Mouse (Mus musculus) CH12.LX (cell line): ENCODE measurements around the gene Ager.

Experiments used
- CHD1 ChIP-seq: IDR thresholded peaks from 2 replicates; pipeline ENCODE4 v1.6.1; 2012; ENCODE audit warnings: low read depth, low read length, improper control_type of control experiment, inconsistent platforms
- CTCF ChIP-seq, 2 experiments: IDR thresholded peaks in 1 of 2; conservative IDR thresholded peaks in 1 of 2; 2 replicates each; pipeline ENCODE4 v1.5.1; 2011 to 2012; ENCODE audit warnings: low read depth in 2 of 2, low read length in 2 of 2, improper control_type of control experiment in 1 of 2, inconsistent platforms in 1 of 2, mild to moderate bottlenecking in 1 of 2, moderate library complexity in 1 of 2
- EP300 ChIP-seq: IDR thresholded peaks from 2 replicates; pipeline ENCODE4 v1.6.1; 2011; ENCODE audit warnings: low read length, improper control_type of control experiment
- ETS1 ChIP-seq: conservative IDR thresholded peaks from 2 replicates; pipeline ENCODE4 v1.6.1; 2012; ENCODE audit warnings: low read depth, mild to moderate bottlenecking, inconsistent platforms, low read length, improper control_type of control experiment, moderate library complexity
- MAX ChIP-seq: IDR thresholded peaks from 2 replicates; pipeline ENCODE4 v1.6.1; 2011; ENCODE audit warnings: low read length, improper control_type of control experiment
- MEF2A ChIP-seq: IDR thresholded peaks from 2 replicates; pipeline ENCODE4 v1.6.1; 2014; ENCODE audit warnings: low read depth, mild to moderate bottlenecking, inconsistent platforms, low read length, improper control_type of control experiment, borderline replicate concordance
- MXI1 ChIP-seq: IDR thresholded peaks from 2 replicates; pipeline ENCODE4 v1.6.1; 2011; ENCODE audit warnings: mild to moderate bottlenecking, low read depth, low read length, improper control_type of control experiment
- NELFE ChIP-seq: IDR thresholded peaks from 2 replicates; pipeline ENCODE4 v1.6.1; 2011; ENCODE audit warnings: low read depth, low read length, improper control_type of control experiment
- POLR2A ChIP-seq: IDR thresholded peaks from 2 replicates; pipeline ENCODE4 v1.6.1; 2011; ENCODE audit warnings: low read depth, mild to moderate bottlenecking, improper control_type of control experiment, low read length
- POLR2AphosphoS2 ChIP-seq: IDR thresholded peaks from 2 replicates; pipeline ENCODE4 v1.6.1; 2011; ENCODE audit warnings: low read depth, low read length, improper control_type of control experiment
- SMC3 ChIP-seq: IDR thresholded peaks from 2 replicates; pipeline ENCODE4 v1.6.1; 2011; ENCODE audit warnings: low read depth, low read length, improper control_type of control experiment
- TCF12 ChIP-seq: IDR thresholded peaks from 2 replicates; pipeline ENCODE4 v1.6.1; 2014; ENCODE audit warnings: low read depth, mild to moderate bottlenecking, inconsistent platforms, low read length, improper control_type of control experiment
- USF1 ChIP-seq: IDR thresholded peaks from 2 replicates; pipeline ENCODE4 v1.6.1; 2014; ENCODE audit warnings: low read depth, mild to moderate bottlenecking, inconsistent platforms, low read length, improper control_type of control experiment

GRCm38 (mm10) chr17:34583397-34583796 lies 14.3 kb upstream of the Ager start:
- TF ChIP-seq CTCF (conservative IDR thresholded peaks at IDR 0.05 in 1 of 2, IDR thresholded peaks at IDR 0.05 in 1 of 2; ENCODE audit: low read depth in 2 of 2, low read length in 2 of 2) (no peak), EP300 (no peak), CHD1 (no peak), MAX (no peak), POLR2A (no peak), MXI1 (no peak), MEF2A (no peak), ETS1 (no peak), USF1 (no peak), NELFE (no peak), TCF12 (no peak), SMC3 (no peak), POLR2AphosphoS2 (no peak)
